In the genomic region with DNA sequence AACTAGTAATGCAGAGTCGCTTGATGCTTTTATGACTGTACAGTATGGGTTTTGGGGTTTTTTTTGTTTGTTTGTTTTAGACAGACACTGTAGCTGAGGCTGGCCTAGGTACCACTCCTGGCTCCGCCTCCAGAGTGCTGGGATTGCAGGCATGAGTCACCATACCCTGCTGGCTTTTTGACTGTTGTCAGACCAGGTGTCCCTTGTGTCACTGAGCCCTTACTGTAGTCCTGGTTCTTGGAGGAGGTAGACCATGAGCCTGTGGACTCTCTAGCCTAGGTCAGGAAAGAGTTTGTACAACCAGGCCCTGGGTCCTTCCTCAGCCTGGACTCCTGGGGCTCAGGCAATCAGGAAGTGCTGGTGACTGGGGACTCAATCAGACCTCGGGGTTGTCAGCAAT, we compare ENCODE assay signal across 11 mouse cellular contexts. TPM values are rescaled to one million over a fixed set of nuclear protein-coding genes. Genes with fewer than 3 reads are reported as not detected.
DNase-seq lines count a peak whose midpoint lies in the region; ATAC-seq and TF ChIP-seq lines count a peak whose summit lies in the region.
"Had no signal": no experiment of that assay in that cellular context is flagged by ENCODE, and none has a peak within 500 bp of the region (broad histone marks: within the 10 kb centered on the region; RNA-seq: fewer than 3 reads in every experiment).

No protein-coding gene starts in this region.

- ATAC-seq in kidney, embryonic 16.5 days (ENCODE audit: low FRiP score, low TSS enrichment): no peak
- ATAC-seq: forebrain, postnatal 0 days had no signal

- TF ChIP-seq CTCF in cerebellum, adult 2 months (IDR thresholded peaks at IDR 0.05; ENCODE audit: borderline replicate concordance, insufficient read depth, low read depth, low read length): no peak

- DNase-seq in cerebellum, adult 2 months: peak; percentile 68 to 83
- no peak for DNase-seq in cerebellum, postnatal 14 days
- DNase-seq in 3T3-L1 (ENCODE audit: low read depth, low spot score): peak; percentile 77
- no peak for DNase-seq in limb, embryonic 10.5 days (ENCODE audit: low spot score)
- DNase-seq in spleen, postnatal 36 days (ENCODE audit: low spot score in 2 of 2): no peak
- no peak for DNase-seq in right cerebral cortex, postnatal 14 days
- DNase-seq: forebrain, postnatal 0 days; lung, postnatal 4 days; retina, postnatal 1 day had no signal

- no peak overlapping the region; the same call in 1 of the 2 replicates for H3K27ac ChIP-seq in cerebellum, adult 2 months (ENCODE audit: insufficient read depth, low read length)
- peak overlapping the region; percentile 46 for H3K27ac ChIP-seq in brown adipose tissue, adult 24 weeks (replicated peaks; ENCODE audit: low read depth, low read length)
- peak overlapping the region; percentile 63; the same call in 1 of the 2 replicates for H3K27ac ChIP-seq in limb, embryonic 10.5 days
- H3K27ac ChIP-seq in kidney, embryonic 16.5 days (ENCODE audit: low read length): no peak overlapping the region

- no peak for TF ChIP-seq POLR2A in cerebellum, adult 2 months (IDR thresholded peaks at IDR 0.05; ENCODE audit: borderline replicate concordance, insufficient read depth, low read length)

- H3K27me3 ChIP-seq in cerebellum, adult 2 months (ENCODE audit: control insufficient read depth, insufficient read depth, low read length): no peaks in the 10 kb centered on the region
- no peaks in the 10 kb centered on the region for H3K27me3 ChIP-seq in limb, embryonic 10.5 days (ENCODE audit: low read depth, poor library complexity, severe bottlenecking)
- no peaks in the 10 kb centered on the region for H3K27me3 ChIP-seq in kidney, embryonic 16.5 days (ENCODE audit: insufficient read depth, low read length)

- peaks cover 6% of the 10 kb centered on the region for H3K36me3 ChIP-seq in limb, embryonic 10.5 days
- H3K36me3 ChIP-seq in kidney, embryonic 16.5 days (ENCODE audit: insufficient read depth, low read length): no peaks in the 10 kb centered on the region

- H3K4me2 ChIP-seq in kidney, embryonic 16.5 days (replicated peaks; ENCODE audit: low read depth, low read length): no peak overlapping the region

- H3K9ac ChIP-seq in kidney, embryonic 16.5 days (replicated peaks; ENCODE audit: low read length): no peak overlapping the region
- H3K9ac ChIP-seq: forebrain, postnatal 0 days had no signal

- WGBS in cerebellum, adult 2 months: 56% methylated on average over 3 of the region's 3 CpGs
- 80% methylated on average over 3 of the region's 3 CpGs for WGBS in limb, embryonic 10.5 days
- WGBS in kidney, embryonic 16.5 days: 64% methylated on average over 3 of the region's 3 CpGs

- no peak overlapping the region for H3K4me3 ChIP-seq in cerebellum, adult 2 months (replicated peaks; ENCODE audit: insufficient read depth, low read depth, low read length)
- H3K4me3 ChIP-seq in brown adipose tissue, adult 24 weeks (ENCODE audit: insufficient read depth, low read depth, low read length): no peak overlapping the region
- no peak overlapping the region for H3K4me3 ChIP-seq in limb, embryonic 10.5 days
- no peak overlapping the region for H3K4me3 ChIP-seq in kidney, embryonic 16.5 days (ENCODE audit: low read length)

- peaks cover 19% of the 10 kb centered on the region for H3K4me1 ChIP-seq in cerebellum, adult 2 months (ENCODE audit: control insufficient read depth, insufficient read depth, low read length)
- peaks cover 22% of the 10 kb centered on the region for H3K4me1 ChIP-seq in brown adipose tissue, adult 24 weeks (ENCODE audit: control insufficient read depth, insufficient read depth, insufficient read length, low read length)
- H3K4me1 ChIP-seq in limb, embryonic 10.5 days: peaks cover 58% of the 10 kb centered on the region
- peaks cover 41% of the 10 kb centered on the region for H3K4me1 ChIP-seq in kidney, embryonic 16.5 days (ENCODE audit: insufficient read depth, low read length)

- H3K9me3 ChIP-seq in limb, embryonic 10.5 days (replicated peaks): no peaks in the 10 kb centered on the region
- H3K9me3 ChIP-seq in kidney, embryonic 16.5 days (ENCODE audit: low read length): no peaks in the 10 kb centered on the region

RNA-seq across cellular contexts. Expression of a gene that starts 7.7 kb away (rescaled TPM):
- 59.0 and 66.8 TPM in 2 replicates for polyA plus RNA-seq in cerebellum, adult 2 months (2012; rRNA removed)
- polyA plus RNA-seq in brown adipose tissue, adult 24 weeks (2012; ENCODE audit: insufficient read depth, insufficient read length, missing spikeins): 42.1 and 53.4 TPM in 2 replicates
- polyA plus RNA-seq in limb, embryonic 10.5 days (2016; fragmentation: Nextera tagmentation; extraction: Ambion mirVana): 64.3 and 67.1 TPM in 2 replicates
- polyA plus RNA-seq in kidney, embryonic 16.5 days (2015; fragmentation: Nextera tagmentation; extraction: Ambion mirVana): 14.1 and 16.8 TPM in 2 replicates

RNA-seq across cellular contexts. Expression of a gene that starts 43.4 kb away (rescaled TPM):
- polyA plus RNA-seq in cerebellum, adult 2 months (2012; rRNA removed): 0.06 and 0.11 TPM in 2 replicates
- polyA plus RNA-seq in brown adipose tissue, adult 24 weeks (2012; ENCODE audit: insufficient read depth, insufficient read length, missing spikeins): not detected in 2 replicates
- 0.16 and 0.21 TPM in 2 replicates for polyA plus RNA-seq in limb, embryonic 10.5 days (2016; fragmentation: Nextera tagmentation; extraction: Ambion mirVana)
- 0.06 TPM in 1 of 2 replicates, not detected in the other for polyA plus RNA-seq in kidney, embryonic 16.5 days (2015; fragmentation: Nextera tagmentation; extraction: Ambion mirVana)
- polyA plus RNA-seq: forebrain, postnatal 0 days had no signal

Comparison
In these comparisons a context has a peak if more than half of its experiments do, and no peak if none do; other contexts are left out.
1. DNase-seq: peak in cerebellum, adult 2 months (2 of 2) and 3T3-L1 (single experiment); none in cerebellum, postnatal 14 days (0 of 2), limb, embryonic 10.5 days (single experiment), spleen, postnatal 36 days (0 of 2) and right cerebral cortex, postnatal 14 days (single experiment).
2. H3K27ac ChIP-seq: peak in brown adipose tissue, adult 24 weeks (single experiment) and limb, embryonic 10.5 days (single experiment); none in cerebellum, adult 2 months (single experiment) and kidney, embryonic 16.5 days (single experiment).